Mouse (Mus musculus): Measurements from ENCODE around the gene 4930447C04Rik.

DNA sequence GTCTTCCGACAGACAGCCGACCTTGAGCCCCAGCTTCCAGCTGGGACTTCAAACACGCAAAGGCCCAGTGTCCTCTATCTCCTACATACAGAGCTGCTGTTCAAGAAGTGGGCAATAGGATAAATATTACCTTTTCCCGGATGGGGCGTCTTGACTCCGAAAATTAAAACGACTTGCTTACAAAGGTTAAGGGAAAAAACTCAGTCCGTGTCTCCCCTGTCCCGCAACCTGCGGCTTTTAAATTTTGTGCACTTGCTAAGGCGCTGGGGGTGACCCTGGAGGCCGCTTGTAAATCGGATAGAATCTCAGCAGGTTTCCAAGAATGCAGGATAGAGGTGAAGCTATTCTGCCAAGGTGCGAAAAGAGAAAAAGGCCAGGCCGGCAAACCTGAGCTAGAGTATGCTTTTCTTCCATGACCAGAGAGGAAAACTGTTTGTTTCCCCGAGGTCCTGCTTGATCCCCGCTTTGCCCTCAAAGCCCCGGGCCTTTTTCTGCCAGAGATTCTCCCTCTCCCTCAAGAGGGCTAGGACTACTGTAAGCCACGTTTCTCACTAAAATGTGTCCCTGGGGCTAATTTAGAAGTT is 2.9 kb downstream of the 4930447C04Rik start:
- no peak for TF ChIP-seq CTCF (IDR thresholded peaks at IDR 0.05; ENCODE audit: borderline replicate concordance, insufficient read depth, low read length)
- no peak for TF ChIP-seq POLR2A (IDR thresholded peaks at IDR 0.05; ENCODE audit: low read depth, low read length)

All from embryonic fibroblast, embryonic 13.5 days (primary cell).